Mouse (Mus musculus) 3134 (cell line): ENCODE results near the gene Map4k1.
A peak's percentile ranks its signal among the peaks of the same experiment; 100 is the strongest.

Experiments
- DNase-seq: peaks from one replicate; pipeline ENCODE4 v3.0.0-alpha.2; 2011; ENCODE audit warnings: low spot score; ENCODE audit not compliant: insufficient read length; ENCODE audit errors: extremely low read depth

The Map4k1 gene

DNA sequence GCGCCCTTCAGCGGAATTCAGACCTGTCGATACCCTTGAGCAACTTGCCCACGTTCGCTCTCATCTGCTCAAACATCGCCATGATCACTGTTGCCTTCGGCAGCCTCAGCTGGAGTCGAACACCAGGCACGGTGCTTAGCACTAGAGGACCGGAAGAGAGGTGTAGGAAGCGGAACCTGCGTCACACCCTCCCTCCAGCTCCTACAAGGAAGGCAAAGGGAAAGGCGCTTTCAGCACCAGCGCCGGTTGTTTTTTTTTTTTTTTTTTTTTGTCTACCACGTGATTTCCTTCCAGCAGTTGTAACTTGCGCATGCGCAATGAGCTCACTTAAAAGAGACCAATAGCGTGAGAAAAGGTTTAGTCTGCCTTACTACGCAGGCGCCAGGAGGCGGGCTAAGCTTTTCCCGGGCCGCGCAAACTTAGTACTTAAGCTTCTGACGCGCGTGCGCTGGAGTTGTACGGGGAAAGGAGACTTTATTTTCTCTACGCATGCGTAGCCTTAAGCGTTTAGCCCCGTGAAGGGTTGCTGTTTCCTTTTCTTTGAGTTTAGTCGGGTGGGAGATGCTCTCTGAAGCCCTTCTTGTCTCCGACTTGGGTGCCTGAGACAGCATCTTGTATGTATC, at the start of gene Map4k1, which contains the start of gene Eif3k:
Gene Map4k1, plus strand, starts transcription at position 400 of the 623 bp plus-strand sequence.
Gene Eif3k, minus strand, starts transcription at position 214 of the 623 bp plus-strand sequence.
- peak; percentile 93 for DNase-seq

DNA sequence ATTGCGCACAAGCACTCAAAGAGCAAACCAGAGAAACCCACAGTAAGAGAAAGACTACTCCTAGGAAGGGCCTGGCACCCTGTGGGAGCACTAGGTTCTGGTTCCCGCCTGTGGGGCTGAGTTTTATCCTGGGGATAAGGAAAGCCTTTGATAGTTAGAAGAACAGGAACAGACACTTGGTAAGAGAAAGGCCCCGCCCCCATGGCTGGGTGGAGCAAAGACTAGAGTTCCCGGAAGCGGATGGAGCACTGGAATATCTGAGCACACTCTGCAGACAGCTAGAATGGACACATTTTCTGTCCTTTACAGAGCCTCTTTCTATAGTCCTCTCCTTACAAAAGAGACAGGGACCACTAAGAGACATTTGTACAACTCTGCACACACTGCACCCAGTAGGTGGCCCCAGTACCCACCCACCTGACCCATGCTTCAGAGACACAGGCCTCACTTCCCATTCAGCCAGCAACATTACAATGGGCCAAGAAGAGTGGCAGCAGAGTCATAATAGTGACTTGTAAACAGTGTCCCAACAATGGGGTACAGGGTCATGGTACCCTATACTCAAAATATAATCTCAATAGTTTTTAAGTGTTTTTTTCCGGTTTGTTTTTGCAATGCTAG, 49.3 kb upstream of the Map4k1 start:
- DNase-seq: no peak

DNA sequence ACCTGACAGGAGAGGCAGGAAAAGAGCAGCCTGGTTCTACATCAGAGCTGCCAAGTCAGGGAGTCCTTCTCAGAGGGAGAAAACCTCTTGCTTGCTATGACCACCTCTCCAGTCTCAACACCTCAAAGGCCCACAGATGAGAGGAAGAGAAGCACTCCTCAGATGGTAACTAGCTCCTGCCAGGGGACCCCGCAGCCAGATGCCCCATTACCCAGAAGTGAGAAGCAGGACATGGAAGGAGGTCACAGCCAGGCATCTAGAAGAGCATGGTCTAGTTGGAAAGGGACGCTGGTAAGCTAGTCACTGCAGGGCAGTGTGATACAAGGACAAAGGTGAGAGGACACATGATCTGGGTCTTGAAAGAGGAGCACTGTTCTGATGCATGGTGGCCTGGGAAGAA, 48.0 kb upstream of the Map4k1 start:
- DNase-seq: no peak

DNA sequence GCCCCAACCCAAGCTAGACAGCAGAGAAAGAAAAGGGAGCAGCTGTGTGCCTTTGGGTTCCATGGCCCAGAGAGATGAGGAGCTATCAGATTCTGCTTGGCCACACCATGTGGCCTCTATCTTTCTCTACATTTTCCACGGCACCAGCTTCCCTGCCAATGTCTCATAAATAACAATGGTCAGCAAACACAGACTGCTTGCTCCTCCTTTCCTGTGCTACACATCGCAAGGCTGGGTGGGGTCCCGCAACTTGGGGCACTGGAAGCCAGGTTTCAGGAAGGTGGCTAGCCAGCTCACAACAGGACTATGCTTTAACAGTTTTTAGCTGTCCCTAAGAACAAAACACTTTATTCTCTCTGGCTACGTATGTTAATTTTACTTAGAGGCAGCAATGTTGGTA, 45.1 kb upstream of the Map4k1 start:
- DNase-seq: no peak

DNA sequence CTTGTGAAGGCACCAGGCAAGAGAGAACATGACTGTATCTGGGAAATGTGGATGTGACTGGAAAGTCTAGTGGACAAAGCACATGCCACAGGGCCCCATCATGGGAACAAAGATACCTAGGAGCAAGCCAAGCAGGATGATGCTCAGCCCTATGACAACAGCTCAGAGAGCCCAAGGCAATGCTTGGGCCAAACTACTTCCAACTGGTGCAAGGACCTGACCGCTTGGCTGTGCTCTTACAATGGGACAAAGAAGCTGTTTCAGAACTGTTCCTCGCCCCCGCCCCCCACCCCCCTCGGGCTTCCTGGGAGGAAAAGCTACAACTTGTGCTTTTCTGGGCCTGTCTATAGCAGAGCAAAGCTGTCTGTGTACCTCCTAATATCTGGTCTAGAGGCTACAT, 43.2 kb upstream of the Map4k1 start:
- no peak for DNase-seq

DNA sequence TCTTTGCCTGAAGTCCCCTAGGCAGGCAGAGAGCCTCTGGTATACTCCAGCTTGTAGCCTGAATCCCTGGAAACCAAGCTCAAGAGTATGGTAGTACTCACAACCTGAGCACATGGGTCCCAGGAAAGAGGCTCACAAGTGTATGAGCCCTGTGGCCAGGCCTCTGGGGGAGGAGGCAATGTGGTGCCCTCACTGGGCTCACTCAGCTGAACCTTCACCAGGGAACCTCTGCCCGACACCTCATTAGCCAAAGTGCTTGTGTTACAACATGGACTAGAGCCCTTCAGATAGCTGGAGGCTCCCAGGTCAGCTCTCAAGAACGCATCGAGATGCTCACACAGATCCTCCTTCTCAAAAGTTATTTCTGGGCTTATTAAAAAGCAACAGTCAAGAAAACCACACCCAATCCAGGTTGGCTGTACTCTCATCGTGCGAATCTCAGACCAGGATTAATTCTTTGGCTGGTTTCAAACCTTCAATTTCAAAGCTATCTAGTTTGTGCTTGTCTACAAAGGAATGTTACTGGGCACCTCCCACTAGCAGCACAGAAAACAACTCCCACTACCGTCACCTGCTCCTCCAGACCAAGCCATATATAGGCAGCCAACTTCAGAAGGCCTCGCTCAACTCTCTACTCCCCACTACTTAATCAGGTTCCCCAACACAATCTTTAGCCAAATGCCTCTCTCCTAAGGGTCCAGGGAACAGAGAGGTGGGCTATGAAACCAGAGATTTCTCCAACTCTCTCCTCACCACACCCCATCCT, 42.2 kb upstream of the Map4k1 start:
- DNase-seq: no peak

DNA sequence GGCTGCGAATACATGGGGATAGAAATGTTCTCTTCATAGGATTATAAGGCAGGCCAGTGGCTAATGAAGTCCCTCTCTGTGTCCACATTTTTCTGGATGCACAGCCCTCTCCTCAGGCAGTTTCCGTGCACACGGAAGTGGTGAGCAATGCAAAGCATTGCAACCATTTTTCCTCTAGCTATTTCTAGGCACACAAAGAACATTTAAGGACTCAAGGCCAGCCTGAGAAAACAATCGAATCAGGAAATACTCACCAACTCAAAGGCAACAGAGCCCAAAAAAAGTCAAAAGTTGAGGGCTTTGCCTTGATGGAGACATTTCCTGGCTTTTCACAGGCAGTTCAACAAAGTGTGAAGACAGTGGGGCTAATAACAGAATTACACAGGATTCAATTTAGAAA, 40.7 kb upstream of the Map4k1 start:
- no peak for DNase-seq

DNA sequence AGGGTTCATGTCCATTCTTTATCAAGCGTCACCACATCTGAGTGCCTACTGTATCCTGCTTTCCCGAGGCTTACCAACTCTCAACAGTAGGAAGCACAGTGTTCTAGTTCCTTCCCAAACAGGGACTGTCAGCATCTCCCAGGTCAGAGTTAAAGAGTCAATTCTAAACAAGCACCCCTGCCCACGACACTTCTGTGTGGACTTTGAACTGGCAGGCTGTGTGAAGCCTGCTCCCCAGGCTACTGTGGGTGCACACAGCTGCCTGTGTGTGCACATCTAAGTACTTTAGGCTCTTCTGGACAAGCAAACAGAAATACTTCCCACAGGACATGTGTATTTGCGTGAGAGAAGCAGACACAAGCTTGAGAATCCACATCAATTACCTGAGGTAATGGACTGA, 40.3 kb upstream of the Map4k1 start:
- DNase-seq: no peak

DNA sequence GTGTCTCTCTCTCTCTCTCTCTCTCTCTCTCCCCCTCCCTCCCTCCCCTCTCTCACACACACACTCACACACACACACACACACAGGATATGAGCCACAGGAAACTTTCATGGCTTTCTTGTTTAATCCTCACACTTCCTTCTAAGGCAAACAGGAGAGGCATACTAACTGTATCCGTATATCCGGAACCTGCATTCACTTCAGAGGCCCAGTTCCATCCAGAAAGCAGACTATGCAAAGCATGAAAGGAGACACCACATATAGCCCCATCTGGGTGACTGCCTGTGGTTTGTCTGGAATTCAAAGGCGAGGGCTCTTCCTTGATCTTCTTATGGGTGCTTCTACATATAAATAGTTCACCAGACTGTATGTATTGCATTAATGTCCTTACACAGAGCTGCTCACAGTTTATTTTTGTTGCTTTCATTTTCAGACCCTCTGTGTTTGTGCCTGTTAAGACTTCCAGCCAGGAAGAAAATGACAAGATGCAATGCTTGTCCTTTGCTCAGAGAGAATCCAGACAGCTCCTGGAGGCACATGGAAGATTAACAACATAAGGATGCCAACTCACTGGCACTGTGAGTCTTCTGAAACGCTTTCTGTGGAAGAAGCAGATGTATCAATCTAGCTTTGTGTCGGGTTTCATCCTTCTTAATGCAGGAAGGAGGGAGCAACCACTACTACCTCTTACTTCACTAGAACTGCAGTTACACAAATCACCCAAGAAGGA, 38.2 kb upstream of the Map4k1 start:
- DNase-seq: no peak

DNA sequence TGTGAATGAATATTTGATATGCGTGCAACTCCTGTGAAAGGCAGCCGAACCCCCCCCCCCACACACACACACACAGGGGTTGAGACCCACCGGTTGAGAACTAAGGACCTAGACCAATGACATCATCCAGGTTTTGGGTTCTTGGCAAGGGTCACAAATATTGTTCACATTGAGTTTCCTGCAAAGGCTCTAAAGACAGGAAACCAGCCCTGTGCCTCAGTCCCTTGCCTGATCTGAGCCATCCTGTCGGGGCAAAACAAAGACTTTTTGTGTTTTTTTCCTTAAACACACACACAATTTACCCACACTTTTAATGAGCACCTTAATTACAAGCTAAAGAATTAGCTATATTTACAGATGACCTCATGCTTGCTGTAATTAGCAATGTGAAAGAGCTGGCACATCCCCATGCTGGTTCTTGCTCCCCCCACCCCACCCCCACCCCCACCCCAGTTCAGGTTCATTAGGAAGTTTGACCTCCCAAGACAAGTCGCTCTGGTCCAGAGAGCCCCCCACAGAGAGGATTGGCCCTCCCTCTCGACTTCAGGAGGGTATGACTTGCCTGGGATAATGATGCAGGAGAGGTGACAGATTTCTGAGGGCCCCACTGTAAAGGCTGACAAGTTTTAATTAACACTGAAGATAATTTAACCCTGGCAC, 37.0 kb upstream of the Map4k1 start:
- DNase-seq: no peak

DNA sequence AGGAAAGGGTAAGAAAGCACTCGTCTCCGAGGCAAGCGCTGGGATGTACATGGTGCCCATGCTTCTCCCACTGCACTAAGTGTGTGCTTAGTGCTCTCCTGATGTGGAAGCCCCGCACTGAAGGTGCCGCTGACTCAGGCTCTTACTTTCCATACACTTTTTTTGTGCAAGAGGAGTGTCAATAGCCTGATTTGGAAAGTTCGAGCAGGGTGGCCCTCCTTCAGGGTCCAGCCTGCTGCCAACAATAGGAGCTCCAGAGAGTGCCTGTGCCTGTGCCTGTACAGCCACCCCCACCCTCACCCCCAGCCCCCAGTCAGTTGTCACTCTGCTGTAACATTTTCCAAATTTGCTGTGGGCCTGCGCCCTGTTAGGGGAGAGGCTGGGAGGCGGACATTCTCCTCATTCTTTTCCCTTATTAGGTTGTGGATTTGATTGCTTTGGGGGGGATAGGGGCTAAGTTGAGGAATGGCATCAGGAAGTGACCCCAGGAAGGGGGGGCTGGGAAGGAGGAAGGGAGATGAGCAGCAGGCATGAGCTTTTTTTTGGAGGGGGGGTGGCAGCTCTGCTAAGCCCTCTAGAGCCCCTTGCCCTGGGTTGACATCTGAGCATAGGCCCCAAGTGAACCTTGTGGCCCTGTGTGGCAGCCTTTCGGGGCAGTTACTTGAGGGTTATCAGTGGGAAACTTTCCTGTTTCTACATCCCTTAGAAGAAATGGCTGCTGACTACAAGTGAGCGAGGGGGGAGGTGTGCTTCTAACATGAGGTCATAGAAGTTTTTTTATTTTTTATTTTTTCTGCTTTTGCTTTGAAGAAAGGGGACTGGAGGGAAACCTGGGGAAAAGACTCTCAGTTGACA, 36.2 kb upstream of the Map4k1 start:
- DNase-seq: no peak

DNA sequence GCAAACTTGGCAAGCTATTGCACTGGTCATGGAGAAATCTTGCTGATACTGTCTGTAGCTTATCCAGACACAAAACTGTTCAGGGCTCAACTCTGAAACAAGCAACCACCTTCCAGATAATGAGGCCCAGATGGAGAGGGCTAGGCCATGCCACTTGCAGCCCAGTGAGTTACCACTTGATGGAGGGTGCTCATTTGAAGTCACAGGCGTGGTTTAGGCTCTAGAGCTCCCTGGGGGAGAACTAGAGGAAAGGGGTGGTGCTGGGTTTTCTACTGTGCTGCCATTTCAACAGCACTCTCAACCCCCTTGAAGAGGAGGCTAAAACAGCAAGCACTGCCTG, 35.6 kb upstream of the Map4k1 start:
- no peak for DNase-seq

DNA sequence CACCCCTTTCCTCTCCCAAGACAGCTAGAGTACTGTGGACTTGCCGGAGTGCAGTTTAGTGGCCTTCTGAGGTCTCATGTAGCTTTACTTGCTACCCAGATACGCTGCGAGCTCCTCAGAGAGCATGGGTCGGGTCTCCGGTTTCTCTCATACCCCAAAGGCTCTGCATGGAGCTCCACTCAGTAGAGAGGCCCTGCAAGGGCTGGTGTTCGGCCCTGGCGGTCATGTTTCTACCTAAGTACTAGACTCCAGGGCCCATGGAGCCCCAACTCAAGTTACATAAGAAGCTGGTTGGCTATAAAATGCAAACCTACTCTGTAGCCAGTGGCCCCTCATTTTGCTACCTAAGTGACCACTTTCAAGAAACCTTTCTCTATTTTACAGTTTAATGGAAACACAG, 33.1 kb upstream of the Map4k1 start:
- DNase-seq: no peak

DNA sequence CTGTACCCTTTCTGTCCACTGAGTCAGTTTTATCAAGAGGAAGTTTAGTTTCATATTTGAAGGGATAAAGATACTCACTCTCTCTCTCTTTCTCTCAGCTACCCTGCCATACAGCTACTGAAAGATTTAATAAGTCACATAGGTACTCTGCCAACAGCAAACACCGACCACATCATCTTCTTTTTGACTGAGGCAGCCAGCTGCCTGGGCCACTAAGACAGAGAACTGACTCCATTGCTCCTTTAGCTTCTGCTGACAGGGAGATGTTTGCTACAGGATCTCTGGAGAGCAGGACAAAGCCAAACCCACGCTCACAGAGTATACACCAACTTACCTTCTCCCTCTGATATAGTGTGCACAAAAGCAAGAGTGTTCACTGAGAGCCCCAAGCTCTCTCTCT, 32.6 kb upstream of the Map4k1 start:
- no peak for DNase-seq

DNA sequence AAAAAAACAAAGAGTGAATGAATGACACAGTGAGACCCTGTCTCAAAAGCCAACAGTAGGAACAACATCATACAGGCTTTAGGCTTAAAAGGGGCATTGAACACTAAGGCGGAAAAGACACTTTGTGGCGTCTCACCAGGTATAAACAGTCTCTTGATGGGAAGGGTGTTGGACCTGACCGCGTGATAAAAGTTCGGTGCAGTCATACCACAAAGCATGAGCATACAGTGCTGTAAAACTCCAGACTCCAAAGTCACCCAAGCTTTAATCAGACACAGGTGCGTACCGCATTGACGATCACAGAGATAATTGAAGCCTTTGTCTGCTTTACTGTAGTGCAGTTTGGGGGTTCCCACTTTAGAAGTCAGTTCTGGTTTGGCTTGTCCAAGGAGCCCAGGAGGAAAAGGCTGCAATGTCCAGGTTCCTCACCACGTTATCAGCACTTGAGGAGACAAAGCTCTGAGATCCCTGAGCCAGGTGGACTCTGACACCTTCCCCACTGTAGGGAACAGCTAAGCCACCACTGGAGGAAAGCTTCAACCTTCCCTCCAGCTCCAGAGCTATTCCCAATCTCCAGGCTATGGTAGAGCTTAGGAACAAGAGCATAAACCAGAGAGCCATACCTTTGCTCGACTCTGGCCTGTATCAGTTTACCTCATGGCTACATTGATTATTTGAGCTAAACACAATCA, 31.4 kb upstream of the Map4k1 start:
- DNase-seq: no peak

DNA sequence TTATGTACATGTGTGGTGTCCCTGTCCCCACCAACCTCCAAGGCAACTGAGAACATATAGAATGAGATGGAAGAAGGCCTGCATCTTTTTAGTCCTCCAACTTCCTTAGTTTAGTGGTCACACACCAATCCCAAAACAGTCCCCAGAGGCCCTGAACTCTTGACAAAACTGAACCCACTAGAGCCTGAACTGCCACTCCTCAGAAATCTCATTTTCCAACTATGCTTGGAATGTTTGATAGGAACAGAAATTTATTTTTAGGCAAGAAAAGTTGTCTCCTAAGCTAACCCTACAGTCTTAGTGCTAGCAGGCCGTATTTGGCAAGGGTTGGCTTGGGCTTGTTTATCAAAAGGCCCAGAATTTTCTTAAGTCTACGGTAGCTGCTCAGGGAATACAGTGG, 30.1 kb upstream of the Map4k1 start:
- peak; percentile 43 for DNase-seq

DNA sequence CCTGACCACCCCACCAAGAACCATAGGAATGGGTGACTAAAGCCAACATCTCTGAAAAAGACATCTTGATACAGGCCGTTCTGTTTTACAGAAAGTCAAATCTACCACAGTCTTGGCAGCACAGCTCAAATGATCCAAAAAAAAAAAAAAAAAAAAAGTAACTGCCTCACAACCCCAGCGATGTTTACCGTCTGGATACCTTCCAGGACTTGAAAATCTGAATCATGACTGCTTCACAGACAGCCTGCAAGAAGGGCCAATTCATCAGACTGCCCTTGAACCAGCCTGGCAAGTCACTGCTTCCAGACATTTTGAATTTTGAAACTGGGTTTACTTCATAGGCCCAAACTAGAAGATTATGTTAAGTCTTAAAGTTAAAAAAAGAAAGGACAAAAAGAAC, 29.1 kb upstream of the Map4k1 start:
- peak; percentile 57 for DNase-seq

DNA sequence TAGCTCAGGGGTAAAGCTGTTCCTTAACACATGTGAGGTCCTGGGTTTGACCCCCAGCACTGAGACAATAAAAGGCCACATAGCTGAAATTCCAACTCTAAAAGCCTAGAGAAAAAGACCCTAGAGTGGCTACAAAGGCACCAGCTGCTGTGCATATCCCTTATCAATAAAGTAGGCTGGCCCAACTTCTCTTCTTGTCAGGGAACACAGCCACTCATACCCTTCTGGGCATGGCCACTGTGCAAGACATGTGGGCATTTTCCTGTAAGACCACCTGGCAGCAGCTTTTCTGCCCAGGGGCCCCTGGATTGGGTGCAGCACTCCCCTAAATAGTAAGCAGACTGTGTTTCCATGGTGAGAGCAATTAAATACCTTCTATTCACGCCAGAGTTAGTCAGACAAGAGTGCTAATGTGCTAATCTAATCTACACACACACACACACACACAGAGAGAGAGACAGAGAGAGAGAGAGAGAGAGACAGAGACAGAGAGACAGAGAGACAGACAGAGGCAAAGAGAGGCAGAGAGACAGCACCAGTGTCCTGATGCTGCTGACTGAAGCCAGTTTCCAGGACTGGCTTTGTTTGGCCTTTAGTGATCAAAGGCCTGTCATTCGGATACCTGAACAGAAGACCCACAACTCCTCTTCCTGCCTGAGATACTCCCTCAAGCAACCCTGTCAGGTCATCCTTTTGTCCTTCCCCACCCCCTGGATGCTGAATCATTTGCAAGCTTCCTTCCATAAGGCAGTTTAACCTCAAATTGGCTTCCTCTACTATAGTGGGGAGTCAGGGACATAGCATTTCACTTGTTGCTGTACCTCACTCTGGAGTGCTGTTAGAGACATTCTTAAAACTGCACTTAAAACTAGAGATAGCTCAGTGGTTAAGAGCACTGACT, 28.1 kb upstream of the Map4k1 start:
- no peak for DNase-seq
